Mouse (Mus musculus): ENCODE measurements around the gene Tedc1. TPM values are rescaled to one million over a fixed set of nuclear protein-coding genes. Genes with fewer than 3 reads are reported as not detected.

The Tedc1 gene
- polyA plus RNA-seq, 1 experiment from 2014 or later = 22.7 TPM

Other genes with a start within 250 kb of the Tedc1 start
- gene Jag2, start 226.6 kb upstream of the Tedc1 start, polyA plus RNA-seq (2015; fragmentation: Nextera tagmentation; extraction: Ambion mirVana) = 2.2 and 2.4 TPM in 2 replicates
- 100 and 102 TPM in 2 replicates for gene Nudt14, start 214.3 kb upstream of the Tedc1 start, polyA plus RNA-seq (2015; fragmentation: Nextera tagmentation; extraction: Ambion mirVana)
- 20.2 and 20.9 TPM in 2 replicates for gene Btbd6, start 179.9 kb upstream of the Tedc1 start, polyA plus RNA-seq (2015; fragmentation: Nextera tagmentation; extraction: Ambion mirVana)
- 36.5 and 41.6 TPM in 2 replicates for gene Brf1, start 155.7 kb upstream of the Tedc1 start, polyA plus RNA-seq (2015; fragmentation: Nextera tagmentation; extraction: Ambion mirVana)
- gene Pacs2, start 141.9 kb upstream of the Tedc1 start, polyA plus RNA-seq (2015; fragmentation: Nextera tagmentation; extraction: Ambion mirVana) = 7.3 and 9.8 TPM in 2 replicates
- not detected in 2 replicates for gene Tex22, start 81.9 kb upstream of the Tedc1 start, polyA plus RNA-seq (2015; fragmentation: Nextera tagmentation; extraction: Ambion mirVana)
- gene Mta1, start 58.1 kb upstream of the Tedc1 start, polyA plus RNA-seq (2015; fragmentation: Nextera tagmentation; extraction: Ambion mirVana) = 8.0 TPM in 2 replicates
- gene Crip2, start 16.2 kb upstream of the Tedc1 start, polyA plus RNA-seq (2015; fragmentation: Nextera tagmentation; extraction: Ambion mirVana) = 124 and 130 TPM in 2 replicates
- gene Crip1, start 10.1 kb upstream of the Tedc1 start, polyA plus RNA-seq (2015; fragmentation: Nextera tagmentation; extraction: Ambion mirVana) = 489 and 523 TPM in 2 replicates
- gene Tmem121, start 29.5 kb downstream of the Tedc1 start, polyA plus RNA-seq (2015; fragmentation: Nextera tagmentation; extraction: Ambion mirVana) = 5.6 and 5.8 TPM in 2 replicates